Mouse (Mus musculus) adrenal gland, adult 18-20 months (tissue): Measurements from ENCODE around the gene Sfmbt1. TPM values are rescaled to one million over a fixed set of nuclear protein-coding genes. Genes with fewer than 3 reads are reported as not detected.
A peak's percentile ranks its signal among the peaks of the same experiment; 100 is the strongest.

Experiments
- DNase-seq, 2 experiments: peaks; one replicate each; pipeline ENCODE4 v3.0.0; 2021 to 2022; ENCODE audit warnings: low spot score in 2 of 2
- long read RNA-seq, 2 experiments: library from polyadenylated mRNA; stranded (forward); transcript quantifications; one replicate each; pipeline ENCODE4 v2.0.0; 2021
- total RNA-seq, 2 experiments: library from RNA; stranded (reverse); gene quantifications; 1 replicate in 1 of 2; 2 replicates in 1 of 2; pipeline ENCODE4 v1.2.3; 2021

Gene Sfmbt1
- 10 to 100 TPM; 25.9 to 27.6 TPM for total RNA-seq
- long read RNA-seq, experiment 1, full-length matches to known transcripts, result 3 of 8 reads
- long read RNA-seq, experiment 1, partial matches to known transcripts, result 0 of 8 reads
- long read RNA-seq, experiment 1, other reads (novel, unspliced or antisense), result 5 of 8 reads
- long read RNA-seq, experiment 2, full-length matches to known transcripts, result 4 of 26 reads
- long read RNA-seq, experiment 2, partial matches to known transcripts, result 11 of 26 reads
- long read RNA-seq, experiment 2, other reads (novel, unspliced or antisense), result 11 of 26 reads

- no peak for DNase-seq
Observed at GRCm38 (mm10) chr14:30714799-30715617, at the start of gene Sfmbt1. Gene Sfmbt1, plus strand, starts transcription at chr14:30714849.

DNA sequence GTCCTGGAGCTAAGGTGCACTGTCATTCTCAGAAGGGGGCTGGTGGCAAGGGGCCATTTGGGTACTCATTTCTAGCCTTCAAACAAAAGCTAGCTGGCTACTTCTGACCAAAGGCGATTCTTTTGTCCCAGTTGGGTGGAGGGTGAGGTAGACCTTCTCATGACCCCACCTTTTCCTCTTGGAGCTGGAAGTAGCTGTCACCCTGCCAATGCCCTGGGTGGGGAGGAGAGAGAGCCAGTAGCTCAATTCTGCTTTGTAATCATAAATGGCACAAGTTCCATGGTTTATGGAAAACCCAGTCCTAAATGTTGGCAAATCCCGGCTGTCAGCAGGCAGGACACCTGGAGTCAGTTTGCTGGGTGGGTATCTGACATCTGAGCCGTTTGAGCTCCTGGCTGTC lies 48.6 kb upstream of the Sfmbt1 start:
- DNase-seq, result no peak

- DNase-seq, result no peak
Observed at GRCm38 (mm10) chr14:30666604-30667003, 48.0 kb upstream of the Sfmbt1 start.

DNA sequence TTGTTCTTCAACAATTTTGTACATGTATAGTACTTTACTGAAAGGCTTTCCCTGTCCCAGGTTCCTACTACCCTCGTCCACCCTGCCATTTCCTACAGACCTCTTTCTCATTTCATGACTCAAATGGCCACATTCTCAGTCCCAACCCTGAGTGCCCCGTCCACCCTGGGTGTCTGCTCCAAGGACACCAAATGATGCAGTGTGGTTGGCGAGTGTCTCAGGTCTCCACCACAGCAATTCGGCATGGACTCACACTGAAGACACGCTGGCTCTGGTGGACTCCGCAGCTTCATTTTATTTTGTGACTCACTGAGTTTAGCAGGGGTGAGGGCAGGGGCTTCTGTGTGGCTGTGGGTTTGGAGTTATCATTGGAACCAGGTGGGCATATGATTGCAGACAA lies 44.5 kb upstream of the Sfmbt1 start:
- peak in 1 of 2 experiments; percentile 50 for DNase-seq

GRCm38 (mm10) chr14:30671095-30671985 lies 43.3 kb upstream of the Sfmbt1 start:
- DNase-seq, result peak in 1 of 2 experiments; percentile 43

DNA sequence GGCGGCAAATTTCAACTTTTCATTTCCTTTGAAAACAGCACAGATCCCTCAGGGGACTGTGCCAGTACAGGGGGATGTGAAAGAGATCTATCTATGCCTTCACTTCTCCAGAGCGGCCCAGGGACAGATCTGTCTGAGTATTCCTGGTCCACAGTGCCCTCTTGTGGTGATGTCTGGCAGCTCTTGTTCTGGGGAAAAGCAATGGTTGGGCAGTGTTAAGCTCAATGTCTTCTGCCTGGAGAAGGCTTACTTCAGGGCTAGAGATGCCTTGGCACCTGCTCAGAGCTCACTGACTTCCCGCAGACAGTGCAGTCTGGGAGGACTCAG lies 42.7 kb upstream of the Sfmbt1 start:
- peak; percentile 87 for DNase-seq

DNA sequence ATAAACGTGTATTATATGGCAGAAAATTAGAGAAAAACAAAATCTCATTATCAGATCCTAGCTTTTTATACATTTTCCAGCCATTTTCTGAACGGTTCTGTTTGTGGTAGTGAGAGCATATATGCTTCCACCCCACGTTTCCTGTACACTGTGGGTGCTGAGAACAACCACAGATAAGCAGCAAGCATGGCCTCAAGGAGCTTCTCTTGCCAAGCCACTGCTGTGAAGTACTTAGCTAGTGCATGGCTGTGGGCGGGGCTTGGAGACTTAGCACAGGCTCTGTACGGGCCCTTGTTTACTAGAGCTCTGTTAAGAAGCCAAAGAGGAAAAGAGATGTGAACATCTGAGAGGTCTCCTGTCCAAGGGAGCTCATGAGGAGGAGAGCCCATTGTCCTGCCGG lies 39.7 kb upstream of the Sfmbt1 start:
- DNase-seq, result no peak

DNA sequence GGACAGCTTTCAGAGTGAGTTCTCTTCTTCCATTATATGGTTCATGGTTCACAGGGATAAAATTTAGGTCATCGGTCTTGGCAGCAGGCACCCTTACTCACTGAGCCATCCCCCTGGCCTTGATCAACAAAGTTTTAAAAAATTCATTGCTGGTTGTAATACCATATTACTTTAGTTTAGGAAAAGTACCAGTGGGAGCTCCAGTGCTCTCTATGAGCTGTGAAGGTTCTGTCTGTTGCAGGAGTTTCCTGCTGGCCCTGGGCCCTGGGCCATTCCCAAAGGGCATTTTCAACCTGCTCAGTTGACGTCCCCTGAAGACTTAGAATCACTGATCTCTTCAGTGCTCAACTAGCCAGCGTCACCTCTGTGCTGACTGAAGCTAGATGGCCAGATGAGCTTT lies 32.5 kb upstream of the Sfmbt1 start:
- DNase-seq, result peak in 1 of 2 experiments; percentile 37

DNA sequence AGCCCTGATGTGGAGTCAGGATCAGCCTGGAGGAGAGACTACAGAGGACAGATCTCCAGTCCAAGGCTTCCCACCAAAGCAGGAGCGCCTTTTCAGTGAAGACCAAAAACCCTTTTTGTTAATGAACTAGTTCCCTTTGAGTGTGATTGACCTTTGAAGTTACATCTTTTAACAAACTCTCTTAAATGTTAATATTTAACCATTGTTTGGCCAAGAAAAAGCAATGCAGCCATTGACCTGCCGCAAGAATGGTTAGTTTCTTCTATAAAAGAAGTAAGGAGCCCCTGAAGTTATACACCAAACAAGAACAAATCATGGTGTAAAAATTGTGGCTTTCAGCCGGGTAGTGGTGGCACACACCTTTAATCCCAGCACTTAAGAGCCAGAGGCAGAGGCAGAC lies 24.0 kb upstream of the Sfmbt1 start:
- no peak for DNase-seq

GRCm38 (mm10) chr14:30692439-30692838 lies 22.2 kb upstream of the Sfmbt1 start:
- DNase-seq, result no peak

GRCm38 (mm10) chr14:30694786-30695185 lies 19.9 kb upstream of the Sfmbt1 start:
- no peak for DNase-seq

DNA sequence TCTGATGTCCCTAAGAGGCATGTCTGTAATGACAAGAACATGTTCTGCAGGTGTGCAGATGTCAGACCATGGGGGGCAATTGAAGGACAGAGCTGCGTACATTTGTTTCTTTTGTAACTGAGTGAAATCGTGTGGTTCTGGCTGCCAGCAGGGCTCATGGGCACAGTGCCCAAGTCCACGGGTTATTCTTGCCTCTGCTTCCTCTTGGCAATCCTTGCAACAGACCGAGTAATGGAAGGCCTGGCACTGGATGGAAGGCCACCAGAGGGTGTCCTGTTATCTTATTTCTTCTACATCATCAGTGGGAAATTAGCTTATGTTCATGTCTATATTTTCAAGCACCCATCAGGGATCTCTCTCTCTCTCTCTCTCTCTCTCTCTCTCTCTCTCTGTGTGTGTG lies 19.0 kb upstream of the Sfmbt1 start:
- peak; percentile 75 to 77 for DNase-seq

- no peak for DNase-seq
Observed at GRCm38 (mm10) chr14:30697407-30698052, 17.1 kb upstream of the Sfmbt1 start.

GRCm38 (mm10) chr14:30699656-30700055 lies 15.0 kb upstream of the Sfmbt1 start:
- peak; percentile 59 to 63 for DNase-seq

DNA sequence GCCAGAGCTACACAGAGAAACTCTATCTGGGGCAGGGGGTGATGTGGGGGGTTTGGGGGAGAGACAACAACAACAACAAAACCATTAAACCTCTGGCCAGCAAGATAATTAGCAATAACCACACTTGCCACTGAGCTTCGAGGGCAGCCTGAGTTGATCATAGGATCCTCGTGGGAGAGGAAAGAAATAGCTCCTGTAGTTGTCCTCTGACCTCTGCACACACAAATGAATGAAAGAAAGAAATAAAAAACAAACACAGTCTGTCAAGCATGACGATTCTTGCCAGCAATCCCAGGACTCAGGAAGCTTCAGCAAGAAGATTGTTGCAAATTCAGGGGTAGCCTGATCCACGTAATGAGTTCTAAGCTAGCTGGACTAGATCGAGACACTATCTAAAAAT lies 12.1 kb upstream of the Sfmbt1 start:
- DNase-seq, result no peak

- no peak for DNase-seq
Observed at GRCm38 (mm10) chr14:30703079-30703478, 11.6 kb upstream of the Sfmbt1 start.

GRCm38 (mm10) chr14:30704098-30704855 lies 10.4 kb upstream of the Sfmbt1 start:
- DNase-seq, result no peak

- DNase-seq, result no peak
Observed at GRCm38 (mm10) chr14:30711892-30712291, 2.8 kb upstream of the Sfmbt1 start.

GRCm38 (mm10) chr14:30713769-30714168 lies 880 bp upstream of the Sfmbt1 start:
- no peak for DNase-seq

DNA sequence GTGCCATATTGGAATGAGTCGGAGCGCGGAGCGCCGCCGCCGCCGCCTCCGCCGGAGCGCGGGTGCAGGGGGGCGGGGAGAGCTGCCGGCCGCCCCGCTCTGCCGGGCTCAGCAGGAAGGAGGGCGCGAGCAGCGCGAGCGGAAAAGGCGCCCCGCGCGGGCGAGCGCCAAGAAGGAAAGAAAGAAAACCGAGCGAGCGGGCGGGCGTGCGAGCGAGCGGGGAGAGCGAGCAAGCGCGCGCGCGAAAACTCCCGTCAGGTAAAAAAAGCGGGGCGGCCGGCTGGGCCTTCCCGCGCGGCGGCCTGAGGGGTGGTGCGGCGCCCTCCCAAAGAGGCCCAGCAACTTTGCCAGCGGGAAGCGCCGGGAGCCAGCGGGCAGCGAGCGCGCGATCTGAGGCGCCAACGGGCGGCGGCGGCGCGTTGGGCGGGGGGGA lies 985 bp downstream of the Sfmbt1 start:
- DNase-seq, result peak; percentile 80 to 82
